28 mouse cellular contexts compared by ENCODE assay signal in the genomic region with DNA sequence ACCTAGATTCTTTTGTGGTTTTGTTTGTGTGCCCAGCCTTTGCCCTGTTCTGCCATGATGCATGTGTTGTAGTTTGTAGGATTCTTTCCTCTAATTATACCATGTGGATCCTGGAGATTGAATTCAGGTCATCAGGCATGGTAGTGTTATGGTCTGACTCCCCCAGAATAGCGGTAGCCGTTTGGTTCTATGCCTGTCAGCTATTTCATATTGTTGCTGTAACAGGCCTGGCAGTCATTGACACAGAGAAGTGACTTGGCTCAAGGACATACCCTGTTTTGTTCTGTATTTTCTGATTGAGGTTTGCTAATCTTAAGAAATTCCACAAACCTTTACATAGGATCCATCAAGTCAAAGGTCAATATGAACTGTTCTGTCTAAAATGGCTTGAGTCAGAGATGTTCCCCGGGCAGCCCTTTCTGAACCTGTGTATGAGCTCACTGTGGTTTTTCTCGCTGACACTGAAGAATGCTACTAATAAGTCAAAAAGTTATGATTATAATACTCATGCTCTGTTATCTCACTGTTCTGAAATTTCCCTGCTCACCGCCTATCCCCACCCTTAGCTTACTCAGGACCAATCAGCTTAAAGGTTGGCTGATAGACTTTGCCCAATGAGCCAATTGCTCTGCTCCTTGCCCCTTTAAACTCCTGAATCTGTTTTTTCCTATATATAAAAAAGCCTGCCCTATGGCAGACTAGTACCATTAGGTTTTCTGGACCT. TPM values are rescaled to one million over a fixed set of nuclear protein-coding genes. Genes with fewer than 3 reads are reported as not detected.
DNase-seq lines count a peak whose midpoint lies in the region; ATAC-seq and TF ChIP-seq lines count a peak whose summit lies in the region.
"Had no signal": no experiment of that assay in that cellular context is flagged by ENCODE, and none has a peak within 500 bp of the region (broad histone marks: within the 10 kb centered on the region; RNA-seq: fewer than 3 reads in every experiment).

No protein-coding gene starts in this region.

- H3K27ac ChIP-seq in intestine, postnatal 0 days (ENCODE audit: low read depth, low read length) = no peak overlapping the region
- H3K27ac ChIP-seq in forebrain, embryonic 15.5 days (replicated peaks) = no peak overlapping the region
- H3K27ac ChIP-seq in lung, postnatal 0 days (ENCODE audit: low read length) = no peak overlapping the region
- H3K27ac ChIP-seq: embryonic facial prominence, embryonic 10.5 days; embryonic facial prominence, embryonic 15.5 days; forebrain, embryonic 13.5 days; hindbrain, embryonic 12.5 days; liver, embryonic 14.5 days; midbrain, embryonic 13.5 days; neural tube, embryonic 13.5 days had no signal

- no peaks in the 10 kb centered on the region for H3K4me1 ChIP-seq in intestine, postnatal 0 days (replicated peaks; ENCODE audit: control insufficient read depth, insufficient read depth, low read length)
- no peaks in the 10 kb centered on the region for H3K4me1 ChIP-seq in forebrain, embryonic 15.5 days
- no peaks in the 10 kb centered on the region for H3K4me1 ChIP-seq in lung, postnatal 0 days (ENCODE audit: insufficient read depth, low read depth, low read length)
- H3K4me1 ChIP-seq: embryonic facial prominence, embryonic 10.5 days; embryonic facial prominence, embryonic 15.5 days; forebrain, embryonic 13.5 days; hindbrain, embryonic 12.5 days; midbrain, embryonic 13.5 days; neural tube, embryonic 13.5 days had no signal

- peaks cover 41% of the 10 kb centered on the region for H3K36me3 ChIP-seq in intestine, postnatal 0 days (ENCODE audit: control insufficient read depth, insufficient read depth)
- H3K36me3 ChIP-seq in forebrain, embryonic 15.5 days = peaks cover 83% of the 10 kb centered on the region
- H3K36me3 ChIP-seq in lung, postnatal 0 days (ENCODE audit: insufficient read depth, low read length) = peaks cover 33% of the 10 kb centered on the region

- no peaks in the 10 kb centered on the region for H3K9me3 ChIP-seq in intestine, postnatal 0 days (ENCODE audit: control insufficient read depth)
- H3K9me3 ChIP-seq in forebrain, embryonic 15.5 days = no peaks in the 10 kb centered on the region
- H3K9me3 ChIP-seq in lung, postnatal 0 days (ENCODE audit: low read length) = no peaks in the 10 kb centered on the region
- H3K9me3 ChIP-seq: embryonic facial prominence, embryonic 10.5 days; embryonic facial prominence, embryonic 15.5 days; forebrain, embryonic 13.5 days; hindbrain, embryonic 12.5 days; megakaryocyte, embryonic 14.5 days; midbrain, embryonic 13.5 days; neural tube, embryonic 13.5 days had no signal

- TF ChIP-seq CTCF in intestine, postnatal 0 days (IDR thresholded peaks at IDR 0.05; ENCODE audit: low read depth) = no peak
- TF ChIP-seq CTCF in lung, postnatal 0 days (IDR thresholded peaks at IDR 0.05) = no peak

- H3K4me2 ChIP-seq in intestine, postnatal 0 days (replicated peaks; ENCODE audit: low read depth) = no peak overlapping the region
- no peak overlapping the region for H3K4me2 ChIP-seq in forebrain, embryonic 15.5 days (replicated peaks)
- H3K4me2 ChIP-seq in lung, postnatal 0 days (replicated peaks; ENCODE audit: low read depth, low read length) = no peak overlapping the region
- H3K4me2 ChIP-seq: embryonic facial prominence, embryonic 15.5 days; forebrain, embryonic 13.5 days; heart, embryonic 11.5 days; hindbrain, embryonic 12.5 days; midbrain, embryonic 13.5 days; neural tube, embryonic 13.5 days had no signal

- no peak overlapping the region for H3K4me3 ChIP-seq in intestine, postnatal 0 days (ENCODE audit: low read depth, low read length)
- no peak overlapping the region for H3K4me3 ChIP-seq in forebrain, embryonic 15.5 days
- no peak overlapping the region for H3K4me3 ChIP-seq in lung, postnatal 0 days (ENCODE audit: low read depth, low read length)
- H3K4me3 ChIP-seq: embryonic facial prominence, embryonic 10.5 days; embryonic facial prominence, embryonic 15.5 days; forebrain, embryonic 13.5 days; hindbrain, embryonic 12.5 days; megakaryocyte, embryonic 14.5 days; midbrain, embryonic 13.5 days; neural tube, embryonic 13.5 days had no signal

- H3K27me3 ChIP-seq in intestine, postnatal 0 days (replicated peaks; ENCODE audit: control insufficient read depth, insufficient read depth, low read length) = no peaks in the 10 kb centered on the region
- no peaks in the 10 kb centered on the region for H3K27me3 ChIP-seq in forebrain, embryonic 15.5 days
- H3K27me3 ChIP-seq in lung, postnatal 0 days (replicated peaks; ENCODE audit: insufficient read depth, low read length) = no peaks in the 10 kb centered on the region
- H3K27me3 ChIP-seq: embryonic facial prominence, embryonic 15.5 days; forebrain, embryonic 13.5 days; hindbrain, embryonic 12.5 days; megakaryocyte, embryonic 14.5 days; midbrain, embryonic 13.5 days; neural tube, embryonic 13.5 days had no signal

- peak; percentile 78 for ATAC-seq in intestine, postnatal 0 days
- ATAC-seq in forebrain, embryonic 15.5 days (replicated peaks) = no peak
- no peak for ATAC-seq in lung, postnatal 0 days
- ATAC-seq: activated CD4-positive, CD25-positive, alpha-beta regulatory T cell, adult 4 months; forebrain, embryonic 13.5 days; midbrain, embryonic 13.5 days had no signal

- intact Hi-C loops in left cerebral cortex, postnatal 4 days (cut with DNase I) = no loop called here

- H3K9ac ChIP-seq in intestine, postnatal 0 days (ENCODE audit: low read depth, low read length) = no peak overlapping the region
- H3K9ac ChIP-seq in forebrain, embryonic 15.5 days (replicated peaks) = no peak overlapping the region
- H3K9ac ChIP-seq in lung, postnatal 0 days (replicated peaks; ENCODE audit: low read depth) = no peak overlapping the region
- H3K9ac ChIP-seq: embryonic facial prominence, embryonic 15.5 days; forebrain, embryonic 13.5 days; hindbrain, embryonic 12.5 days; liver, embryonic 14.5 days; midbrain, embryonic 13.5 days; neural tube, embryonic 13.5 days had no signal

- DNase-seq in adrenal gland, adult (ENCODE audit: inconsistent age in 2 of 2, low spot score in 1 of 2) = peak; percentile 63 to 75
- DNase-seq in adrenal gland, postnatal 4 days (ENCODE audit: low spot score in 2 of 2) = no peak
- peak; percentile 53 for DNase-seq in Muller cell, postnatal 12 days (ENCODE audit: inconsistent ontology term)
- DNase-seq in adrenal gland, postnatal 36 days = peak; percentile 30 to 48
- no peak for DNase-seq in left cerebral cortex, postnatal 4 days
- DNase-seq in lung, postnatal 0 days (ENCODE audit: low spot score) = no peak
- DNase-seq: cerebellum, adult 8-10 months; cerebellum, postnatal 25 days; gastrocnemius, postnatal 14 days; heart, postnatal 36 days; kidney, adult 2 months; kidney, postnatal 4 days; layer of hippocampus, postnatal 36 days; liver; lung, adult 2 months; lung, postnatal 14 days had no signal

- TF ChIP-seq EP300 in lung, postnatal 0 days (IDR thresholded peaks at IDR 0.05) = no peak

- 66% methylated on average over 5 of the region's 5 CpGs for WGBS in intestine, postnatal 0 days
- 88% methylated on average over 5 of the region's 5 CpGs for WGBS in forebrain, embryonic 15.5 days
- 94% methylated on average over 5 of the region's 5 CpGs for WGBS in lung, postnatal 0 days

RNA-seq across cellular contexts. Expression of a gene that starts 31.6 kb away (rescaled TPM):
- total RNA-seq in adrenal gland, postnatal 4 days (2021) = 10 to 100 TPM; 11.5 to 13.7 TPM
- total RNA-seq in adrenal gland, postnatal 36 days (2021) = 1 to 10 TPM; 5.6 to 6.7 TPM
- 7.2 and 9.9 TPM in 2 replicates for polyA plus RNA-seq in intestine, postnatal 0 days (2015; fragmentation: Nextera tagmentation; extraction: Ambion mirVana)
- 13.0 and 15.1 TPM in 2 replicates for polyA plus RNA-seq in forebrain, embryonic 15.5 days (2015; fragmentation: Nextera tagmentation; extraction: Ambion mirVana)
- total RNA-seq in left cerebral cortex, postnatal 4 days (2021) = 1 to 10 TPM; 6.1 to 6.3 TPM
- polyA plus RNA-seq in lung, postnatal 0 days (2015; fragmentation: Nextera tagmentation; extraction: Ambion mirVana) = 8.6 and 9.2 TPM in 2 replicates

RNA-seq across cellular contexts. Expression of a gene that starts 31.9 kb away (rescaled TPM):
- 10 to 100 TPM; 80.0 to 84.2 TPM for total RNA-seq in adrenal gland, postnatal 4 days (2021)
- 10 to 100 TPM; 41.4 to 55.7 TPM for total RNA-seq in adrenal gland, postnatal 36 days (2021)
- polyA plus RNA-seq in intestine, postnatal 0 days (2015; fragmentation: Nextera tagmentation; extraction: Ambion mirVana) = 20.2 and 23.2 TPM in 2 replicates
- polyA plus RNA-seq in forebrain, embryonic 15.5 days (2015; fragmentation: Nextera tagmentation; extraction: Ambion mirVana) = 50.9 and 53.8 TPM in 2 replicates
- 10 to 100 TPM; 34.7 to 37.0 TPM for total RNA-seq in left cerebral cortex, postnatal 4 days (2021)
- polyA plus RNA-seq in lung, postnatal 0 days (2015; fragmentation: Nextera tagmentation; extraction: Ambion mirVana) = 32.7 and 35.3 TPM in 2 replicates

Comparison
In these comparisons a context has a peak if more than half of its experiments do, and no peak if none do; other contexts are left out.
1. DNase-seq: peak in adrenal gland, adult (2 of 2), Muller cell, postnatal 12 days (single experiment) and adrenal gland, postnatal 36 days (2 of 2); none in adrenal gland, postnatal 4 days (0 of 2), left cerebral cortex, postnatal 4 days (single experiment) and lung, postnatal 0 days (single experiment).